Mouse (Mus musculus) embryonic facial prominence, embryonic 11.5 days (tissue): Measurements from ENCODE around the gene Olfr1276. TPM values are rescaled to one million over a fixed set of nuclear protein-coding genes. Genes with fewer than 3 reads are reported as not detected.

Source experiments
- ATAC-seq: fragments of 200-750 bp; cut with Nextera tagmentation; replicated peaks from 2 replicates; pipeline ENCODE4 v1.8.0; 2017; ENCODE audit warnings: low read depth; ENCODE audit not compliant: insufficient number of reproducible peaks, low FRiP score, low TSS enrichment
- DNase-seq: peaks from one replicate; pipeline ENCODE4 v3.0.0-alpha.2; 2015; ENCODE audit warnings: low spot score
- H3K27ac ChIP-seq: fragments of 300-500 bp; sonication (generic); replicated peaks from 2 replicates; pipeline ENCODE4 v1.5.1; 2014; ENCODE audit warnings: mild to moderate bottlenecking, low read depth, low read length, control low read depth
- H3K27me3 ChIP-seq: fragments of 300-500 bp; sonication (generic); 2 replicates; pipeline ENCODE4 v1.6.1; 2014; ENCODE audit warnings: mild to moderate bottlenecking, low read length, moderate library complexity, mixed read lengths; ENCODE audit not compliant: control insufficient read depth, insufficient read depth
- H3K36me3 ChIP-seq: fragments of 300-500 bp; sonication (generic); replicated peaks from 2 replicates; pipeline ENCODE4 v1.6.1; 2014; ENCODE audit warnings: low read depth, mild to moderate bottlenecking, low read length, moderate library complexity, mixed read lengths; ENCODE audit not compliant: control insufficient read depth, insufficient read depth
- H3K4me1 ChIP-seq: fragments of 300-500 bp; sonication (generic); 2 replicates; pipeline ENCODE4 v1.6.1; 2014; ENCODE audit warnings: low read length, mixed read lengths; ENCODE audit not compliant: control insufficient read depth, insufficient read depth
- H3K4me2 ChIP-seq: fragments of 300-500 bp; sonication (generic); 2 replicates; pipeline ENCODE4 v1.6.1; 2014; ENCODE audit warnings: low read depth, mild to moderate bottlenecking, control low read depth, low read length, moderate library complexity
- H3K4me3 ChIP-seq: fragments of 300-500 bp; sonication (generic); 2 replicates; pipeline ENCODE4 v1.5.1; 2014; ENCODE audit warnings: low read depth, low read length, control low read depth
- H3K9ac ChIP-seq: fragments of 300-500 bp; sonication (generic); replicated peaks from 2 replicates; pipeline ENCODE4 v1.6.1; 2014; ENCODE audit warnings: mild to moderate bottlenecking, control low read depth, low read length
- H3K9me3 ChIP-seq: fragments of 300-500 bp; sonication (generic); replicated peaks from 2 replicates; pipeline ENCODE4 v1.6.1; 2016; ENCODE audit warnings: mild to moderate bottlenecking, low read length, inconsistent platforms, mixed read lengths; ENCODE audit not compliant: control insufficient read depth
- WGBS: fragments of 180-500 bp; shearing (Covaris S2); extraction: QIAGEN DNeasy Blood & Tissue Kit; methylation state at CpG from one replicate; pipeline ENCODE4 v1.1.7; 2014; 5-methylcytosine and 5-hydroxymethylcytosine counted together
- polyA plus RNA-seq: library from polyadenylated mRNA; unstranded; fragments of >200 nt; fragmentation: Nextera tagmentation; extraction: Ambion mirVana; gene quantifications from 2 replicates; pipeline ENCODE4 v1.2.1, GENCODE M21; 2014

Olfr1276 gene
- polyA plus RNA-seq: not detected in 2 replicates

GRCm38 (mm10) chr2:111254216-111254615 lies at the start of gene Olfr1276:
Gene Olfr1276 (plus strand): TSS chr2:111254516.
- H3K4me3 ChIP-seq: no peak within 1 kb of the TSS
- no peaks in the 10 kb centered on the region for H3K9me3 ChIP-seq
- H3K9ac ChIP-seq: no peak within 1 kb of the TSS
- DNase-seq (no peak), ATAC-seq (no peak)
- no peaks in the 10 kb centered on the region for H3K4me1 ChIP-seq
- no peaks in the 10 kb centered on the region for H3K27me3 ChIP-seq
- no peaks in the 10 kb centered on the region for H3K36me3 ChIP-seq
- H3K4me2 ChIP-seq: no peak within 1 kb of the TSS
- H3K27ac ChIP-seq: no peak within 1 kb of the TSS

GRCm38 (mm10) chr2:111229502-111229901 lies 24.8 kb upstream of the Olfr1276 start, which contains the start of gene 4930430A15Rik:
Gene 4930430A15Rik (minus strand): TSS chr2:111229602.
- 84% methylated on average over 6 of the region's 6 CpGs for WGBS

GRCm38 (mm10) chr2:111235186-111235585 lies 19.1 kb upstream of the Olfr1276 start, which contains the start of gene Olfr1275:
Gene Olfr1275 (minus strand): TSS chr2:111235286.
- DNase-seq: no peak
- Histone ChIP-seq H3K4me3 (no peak within 1 kb of the TSS), H3K36me3 (no peaks in the 10 kb centered on the region), H3K9me3 (no peaks in the 10 kb centered on the region), H3K4me1 (no peaks in the 10 kb centered on the region), H3K27ac (no peak within 1 kb of the TSS), H3K4me2 (no peak within 1 kb of the TSS), H3K27me3 (no peaks in the 10 kb centered on the region), H3K9ac (no peak within 1 kb of the TSS)
- WGBS: 81% methylated on average over 1 of the region's 1 CpGs
- no peak for ATAC-seq

More at GRCm38 (mm10) chr2:111229502-111229901, 24.8 kb upstream of the Olfr1276 start, which contains the start of gene 4930430A15Rik:
- H3K4me1 ChIP-seq: no peaks in the 10 kb centered on the region
- no peak within 1 kb of the TSS for H3K4me2 ChIP-seq
- no peak within 1 kb of the TSS for H3K27ac ChIP-seq
- ATAC-seq (no peak), DNase-seq (no peak)
- H3K27me3 ChIP-seq: no peaks in the 10 kb centered on the region
- no peak within 1 kb of the TSS for H3K4me3 ChIP-seq
- H3K9ac ChIP-seq: no peak within 1 kb of the TSS
- no peaks in the 10 kb centered on the region for H3K9me3 ChIP-seq
- H3K36me3 ChIP-seq: no peaks in the 10 kb centered on the region

- no peak within 1 kb of the TSS for H3K27ac ChIP-seq
- 83% methylated on average over 2 of the region's 2 CpGs for WGBS
- no peaks in the 10 kb centered on the region for H3K4me1 ChIP-seq
- no peak within 1 kb of the TSS for H3K4me2 ChIP-seq
- H3K27me3 ChIP-seq: no peaks in the 10 kb centered on the region
- no peaks in the 10 kb centered on the region for H3K36me3 ChIP-seq
- no peak within 1 kb of the TSS for H3K9ac ChIP-seq
- H3K9me3 ChIP-seq: no peaks in the 10 kb centered on the region
- no peak for ATAC-seq
- DNase-seq: no peak
- no peak within 1 kb of the TSS for H3K4me3 ChIP-seq
These were observed 19.7 kb downstream of the Olfr1276 start, which contains the start of gene Olfr1277 for GRCm38 (mm10) chr2:111274006-111274405. Gene Olfr1277 (minus strand): TSS chr2:111274106.

- ATAC-seq: no peak
- Histone ChIP-seq H3K27me3 (no peaks in the 10 kb centered on the region), H3K9ac (no peak within 1 kb of the TSS), H3K4me1 (no peaks in the 10 kb centered on the region), H3K9me3 (no peaks in the 10 kb centered on the region), H3K36me3 (no peaks in the 10 kb centered on the region), H3K27ac (no peak within 1 kb of the TSS), H3K4me3 (no peak within 1 kb of the TSS), H3K4me2 (no peak within 1 kb of the TSS)
- no peak for DNase-seq
These were observed 35.5 kb downstream of the Olfr1276 start, which contains the start of gene Olfr1278 for GRCm38 (mm10) chr2:111289836-111290235. Gene Olfr1278 (plus strand): TSS chr2:111290136.

GRCm38 (mm10) chr2:111298541-111298940 lies 44.2 kb downstream of the Olfr1276 start:
- H3K9me3 ChIP-seq: no peaks in the 10 kb centered on the region
- H3K4me3 ChIP-seq: no peak overlapping the region
- no peak overlapping the region for H3K4me2 ChIP-seq
- H3K27ac ChIP-seq: no peak overlapping the region
- DNase-seq (no peak), ATAC-seq (no peak)
- H3K36me3 ChIP-seq: no peaks in the 10 kb centered on the region
- no peaks in the 10 kb centered on the region for H3K4me1 ChIP-seq
- no peak overlapping the region for H3K9ac ChIP-seq
- no peaks in the 10 kb centered on the region for H3K27me3 ChIP-seq

- Histone ChIP-seq H3K4me1 (no peaks in the 10 kb centered on the region), H3K36me3 (no peaks in the 10 kb centered on the region), H3K4me3 (no peak within 1 kb of the TSS), H3K9me3 (no peaks in the 10 kb centered on the region), H3K9ac (no peak within 1 kb of the TSS), H3K27ac (no peak within 1 kb of the TSS), H3K4me2 (no peak within 1 kb of the TSS), H3K27me3 (no peaks in the 10 kb centered on the region)
- ATAC-seq (no peak), DNase-seq (no peak)
These were observed 46.1 kb downstream of the Olfr1276 start, which contains the start of gene Olfr1279 for GRCm38 (mm10) chr2:111300374-111300773. Gene Olfr1279 (plus strand): TSS chr2:111300635.
